Mouse (Mus musculus): ENCODE measurements around the gene Ap1s1.

GRCm38 (mm10) chr5:137078616-137079015, 32.7 kb upstream of the Ap1s1 start:
- TF ChIP-seq CTCF (IDR thresholded peaks at IDR 0.05; ENCODE audit: low read depth), result no peak
- TF ChIP-seq EP300 (optimal IDR thresholded peaks at IDR 0.05), result no peak

Measured in stomach, postnatal 0 days (tissue).